ENCODE assay signal across 9 mouse cellular contexts in genomic region chr4:134082460-134082859, GRCm38 (mm10). TPM values are rescaled to one million over a fixed set of nuclear protein-coding genes. Genes with fewer than 3 reads are reported as not detected.
DNase-seq lines count a peak whose midpoint lies in the region; ATAC-seq and TF ChIP-seq lines count a peak whose summit lies in the region.
"Had no signal": no experiment of that assay in that cellular context is flagged by ENCODE, and none has a peak within 500 bp of the region (broad histone marks: within the 10 kb centered on the region; RNA-seq: fewer than 3 reads in every experiment).

No protein-coding gene starts in this region.

- peak overlapping the region; percentile 85 for H3K4me2 ChIP-seq in embryonic facial prominence, embryonic 13.5 days
- peak overlapping the region; percentile 70 for H3K4me2 ChIP-seq in hindbrain, postnatal 0 days (ENCODE audit: low read depth, low read length)
- peak overlapping the region; percentile 71 for H3K4me2 ChIP-seq in midbrain, embryonic 16.5 days (ENCODE audit: low read length)

- intact Hi-C loops in left cerebral cortex, adult 2 months (cut with DNase I): no loop called here
- intact Hi-C loops in left cerebral cortex, postnatal 4 days (cut with DNase I): no loop called here

- ATAC-seq in embryonic facial prominence, embryonic 13.5 days (ENCODE audit: insufficient number of reproducible peaks, insufficient read depth, low FRiP score, low TSS enrichment, low read depth): no peak
- no peak for ATAC-seq in hindbrain, postnatal 0 days
- ATAC-seq in midbrain, embryonic 16.5 days: no peak

- peak overlapping the region; percentile 50 for H3K4me3 ChIP-seq in left cerebral cortex, adult 2 months
- H3K4me3 ChIP-seq in embryonic facial prominence, embryonic 13.5 days: peak overlapping the region; percentile 49
- H3K4me3 ChIP-seq in hindbrain, postnatal 0 days (ENCODE audit: low read length): peak overlapping the region; percentile 47
- peak overlapping the region; percentile 43 for H3K4me3 ChIP-seq in midbrain, embryonic 16.5 days (ENCODE audit: low read depth, low read length)

- H3K36me3 ChIP-seq in embryonic facial prominence, embryonic 13.5 days: no peaks in the 10 kb centered on the region
- H3K36me3 ChIP-seq in hindbrain, postnatal 0 days (ENCODE audit: insufficient read depth, low read length): no peaks in the 10 kb centered on the region
- no peaks in the 10 kb centered on the region for H3K36me3 ChIP-seq in midbrain, embryonic 16.5 days (ENCODE audit: control insufficient read depth, insufficient read depth, low read length)

- no peak for DNase-seq in left cerebral cortex, adult 2 months (ENCODE audit: extremely low spot score in 1 of 2, low spot score in 2 of 2)
- DNase-seq in left cerebral cortex, postnatal 4 days: no peak
- no peak for DNase-seq in hindbrain, postnatal 0 days (ENCODE audit: low spot score)
- no peak for DNase-seq in urinary bladder, postnatal 10 days (ENCODE audit: low spot score)
- no peak for DNase-seq in frontal cortex, adult 2 months (ENCODE audit: extremely low spot score in 1 of 2, low spot score in 1 of 2)
- DNase-seq in thymus, postnatal 25 days: no peak

- H3K4me1 ChIP-seq in embryonic facial prominence, embryonic 13.5 days: peaks cover 15% of the 10 kb centered on the region
- H3K4me1 ChIP-seq in hindbrain, postnatal 0 days (ENCODE audit: insufficient read depth, low read length): peaks cover 3% of the 10 kb centered on the region; the same call in 1 of the 2 replicates
- peaks cover 5% of the 10 kb centered on the region; the same call in 1 of the 2 replicates for H3K4me1 ChIP-seq in midbrain, embryonic 16.5 days (ENCODE audit: control insufficient read depth, insufficient read depth, low read length)

- H3K9ac ChIP-seq in embryonic facial prominence, embryonic 13.5 days: peak overlapping the region; percentile 54
- peak overlapping the region; percentile 45; the same call in 1 of the 2 replicates for H3K9ac ChIP-seq in hindbrain, postnatal 0 days (replicated peaks; ENCODE audit: low read length)
- H3K9ac ChIP-seq in midbrain, embryonic 16.5 days (ENCODE audit: low read depth, low read length): peak overlapping the region; percentile 59

- 15% methylated on average over 7 of the region's 7 CpGs for WGBS in embryonic facial prominence, embryonic 13.5 days
- 15% methylated on average over 7 of the region's 7 CpGs for WGBS in hindbrain, postnatal 0 days
- WGBS in midbrain, embryonic 16.5 days: 11% methylated on average over 7 of the region's 7 CpGs

- peaks cover 26% of the 10 kb centered on the region for H3K27me3 ChIP-seq in embryonic facial prominence, embryonic 13.5 days
- no peaks in the 10 kb centered on the region for H3K27me3 ChIP-seq in hindbrain, postnatal 0 days (ENCODE audit: insufficient read depth, low read length)
- peaks cover 14% of the 10 kb centered on the region for H3K27me3 ChIP-seq in midbrain, embryonic 16.5 days (ENCODE audit: control insufficient read depth, insufficient read depth, low read depth, low read length)

- peaks cover 3% of the 10 kb centered on the region; the same call in 1 of the 2 replicates for H3K9me3 ChIP-seq in embryonic facial prominence, embryonic 13.5 days
- no peaks in the 10 kb centered on the region for H3K9me3 ChIP-seq in hindbrain, postnatal 0 days (ENCODE audit: low read length)
- no peaks in the 10 kb centered on the region for H3K9me3 ChIP-seq in midbrain, embryonic 16.5 days (replicated peaks; ENCODE audit: control insufficient read depth, low read length, poor library complexity, severe bottlenecking)

- TF ChIP-seq CTCF in left cerebral cortex, adult 2 months (IDR thresholded peaks at IDR 0.05): no peak
- no peak for TF ChIP-seq CTCF in hindbrain, postnatal 0 days (IDR thresholded peaks at IDR 0.05; ENCODE audit: low read depth)

- H3K27ac ChIP-seq in left cerebral cortex, adult 2 months: no peak overlapping the region
- H3K27ac ChIP-seq in embryonic facial prominence, embryonic 13.5 days: no peak overlapping the region
- H3K27ac ChIP-seq in hindbrain, postnatal 0 days: no peak overlapping the region
- H3K27ac ChIP-seq in midbrain, embryonic 16.5 days (ENCODE audit: low read length): no peak overlapping the region

RNA-seq across cellular contexts. Expression of gene Cd52, which starts 12.4 kb away (rescaled TPM):
- 1 to 10 TPM; 2.6 to 3.3 TPM for total RNA-seq in left cerebral cortex, adult 2 months (2021)
- 1 to 10 TPM; 1.1 to 1.6 TPM for total RNA-seq in left cerebral cortex, postnatal 4 days (2021)
- polyA plus RNA-seq in embryonic facial prominence, embryonic 13.5 days (2015; fragmentation: Nextera tagmentation; extraction: Ambion mirVana): 9.1 and 11.2 TPM in 2 replicates
- total RNA-seq in hindbrain, postnatal 0 days (2014; rRNA removed): not detected in 2 replicates
- polyA plus RNA-seq in hindbrain, postnatal 0 days (2015; fragmentation: Nextera tagmentation; extraction: Ambion mirVana): 2.7 TPM in 2 replicates
- polyA plus RNA-seq in midbrain, embryonic 16.5 days (2015; fragmentation: Nextera tagmentation; extraction: Ambion mirVana): 0.92 and 2.1 TPM in 2 replicates
- 5.6 and 7.1 TPM in 2 replicates for polyA plus RNA-seq in frontal cortex, adult 2 months (2012; rRNA removed)

RNA-seq across cellular contexts. Expression of gene Ubxn11, which starts 19.9 kb away (rescaled TPM):
- 10 to 100 TPM; 39.7 to 47.1 TPM for total RNA-seq in left cerebral cortex, adult 2 months (2021)
- 10 to 100 TPM; 16.9 to 24.0 TPM for total RNA-seq in left cerebral cortex, postnatal 4 days (2021)
- 11.6 and 11.9 TPM in 2 replicates for polyA plus RNA-seq in embryonic facial prominence, embryonic 13.5 days (2015; fragmentation: Nextera tagmentation; extraction: Ambion mirVana)
- total RNA-seq in hindbrain, postnatal 0 days (2014; rRNA removed): 3.5 and 8.9 TPM in 2 replicates
- polyA plus RNA-seq in hindbrain, postnatal 0 days (2015; fragmentation: Nextera tagmentation; extraction: Ambion mirVana): 14.0 and 14.6 TPM in 2 replicates
- 18.4 and 19.0 TPM in 2 replicates for polyA plus RNA-seq in midbrain, embryonic 16.5 days (2015; fragmentation: Nextera tagmentation; extraction: Ambion mirVana)
- polyA plus RNA-seq in frontal cortex, adult 2 months (2012; rRNA removed): 42.6 and 43.1 TPM in 2 replicates

RNA-seq across cellular contexts. Expression of gene Crybg2, which starts 21.8 kb away (rescaled TPM):
- total RNA-seq in left cerebral cortex, adult 2 months (2021): 1 to 10 TPM; 2.3 to 2.4 TPM
- total RNA-seq in left cerebral cortex, postnatal 4 days (2021): 1 to 10 TPM; 5.8 to 8.5 TPM
- 4.7 and 7.8 TPM in 2 replicates for polyA plus RNA-seq in embryonic facial prominence, embryonic 13.5 days (2015; fragmentation: Nextera tagmentation; extraction: Ambion mirVana)
- total RNA-seq in hindbrain, postnatal 0 days (2014; rRNA removed): 1.7 and 2.8 TPM in 2 replicates
- 5.9 and 6.7 TPM in 2 replicates for polyA plus RNA-seq in hindbrain, postnatal 0 days (2015; fragmentation: Nextera tagmentation; extraction: Ambion mirVana)
- 3.8 and 6.6 TPM in 2 replicates for polyA plus RNA-seq in midbrain, embryonic 16.5 days (2015; fragmentation: Nextera tagmentation; extraction: Ambion mirVana)
- 2.6 TPM in 2 replicates for polyA plus RNA-seq in frontal cortex, adult 2 months (2012; rRNA removed)

RNA-seq across cellular contexts. Expression of gene Zfp683, which starts 28.8 kb away (rescaled TPM):
- total RNA-seq in left cerebral cortex, adult 2 months (2021): not detected
- not detected for total RNA-seq in left cerebral cortex, postnatal 4 days (2021)
- not detected in 2 replicates for polyA plus RNA-seq in embryonic facial prominence, embryonic 13.5 days (2015; fragmentation: Nextera tagmentation; extraction: Ambion mirVana)
- total RNA-seq in hindbrain, postnatal 0 days (2014; rRNA removed): not detected in 2 replicates
- polyA plus RNA-seq in hindbrain, postnatal 0 days (2015; fragmentation: Nextera tagmentation; extraction: Ambion mirVana): not detected in 2 replicates
- polyA plus RNA-seq in midbrain, embryonic 16.5 days (2015; fragmentation: Nextera tagmentation; extraction: Ambion mirVana): not detected in 2 replicates
- not detected in 2 replicates for polyA plus RNA-seq in frontal cortex, adult 2 months (2012; rRNA removed)
- total RNA-seq: left cerebral cortex, adult 18-20 months had no signal

RNA-seq across cellular contexts. Expression of gene Sh3bgrl3, which starts 46.1 kb away (rescaled TPM):
- 100 to 1,000 TPM; 185 to 191 TPM for total RNA-seq in left cerebral cortex, adult 2 months (2021)
- 100 to 1,000 TPM; 214 to 231 TPM for total RNA-seq in left cerebral cortex, postnatal 4 days (2021)
- 412 and 420 TPM in 2 replicates for polyA plus RNA-seq in embryonic facial prominence, embryonic 13.5 days (2015; fragmentation: Nextera tagmentation; extraction: Ambion mirVana)
- total RNA-seq in hindbrain, postnatal 0 days (2014; rRNA removed): 220 and 259 TPM in 2 replicates
- polyA plus RNA-seq in hindbrain, postnatal 0 days (2015; fragmentation: Nextera tagmentation; extraction: Ambion mirVana): 553 and 564 TPM in 2 replicates
- 421 and 430 TPM in 2 replicates for polyA plus RNA-seq in midbrain, embryonic 16.5 days (2015; fragmentation: Nextera tagmentation; extraction: Ambion mirVana)
- polyA plus RNA-seq in frontal cortex, adult 2 months (2012; rRNA removed): 415 and 538 TPM in 2 replicates
